Mouse (Mus musculus) heart, postnatal 0 days (tissue): ENCODE measurements around the gene Il4. TPM values are rescaled to one million over a fixed set of nuclear protein-coding genes. Genes with fewer than 3 reads are reported as not detected.

Experiments used
- ATAC-seq: fragments of 200-750 bp; cut with Nextera tagmentation; 2 replicates; pipeline ENCODE4 v1.8.0; 2017; ENCODE audit warnings: low read depth, moderate number of reproducible peaks, moderate library complexity; ENCODE audit not compliant: insufficient read depth
- DNase-seq: peaks from one replicate; pipeline ENCODE4 v3.0.0-alpha.2; 2016; ENCODE audit warnings: low spot score
- H3K27ac ChIP-seq: fragments of 300-500 bp; sonication (generic); 2 replicates; pipeline ENCODE4 v1.5.1; 2014; ENCODE audit warnings: low read depth, mild to moderate bottlenecking
- H3K27me3 ChIP-seq: fragments of 300-500 bp; sonication (generic); 2 replicates; pipeline ENCODE4 v1.6.1; 2014; ENCODE audit warnings: low read length, mixed read lengths; ENCODE audit not compliant: control insufficient read depth, insufficient read depth
- H3K36me3 ChIP-seq: fragments of 300-500 bp; sonication (generic); replicated peaks from 2 replicates; pipeline ENCODE4 v1.6.1; 2014; ENCODE audit warnings: low read length, mixed read lengths; ENCODE audit not compliant: control insufficient read depth, insufficient read depth
- H3K4me1 ChIP-seq: fragments of 300-500 bp; sonication (generic); 2 replicates; pipeline ENCODE4 v1.6.1; 2014; ENCODE audit warnings: antibody characterized with exemption; ENCODE audit not compliant: control insufficient read depth, insufficient read depth
- H3K4me2 ChIP-seq: fragments of 300-500 bp; sonication (generic); 2 replicates; pipeline ENCODE4 v1.6.1; 2014; ENCODE audit warnings: low read depth, mild to moderate bottlenecking, low read length, moderate library complexity
- H3K4me3 ChIP-seq: fragments of 300-500 bp; sonication (generic); 2 replicates; pipeline ENCODE4 v1.5.1; 2014; ENCODE audit warnings: low read depth, low read length
- H3K9ac ChIP-seq: fragments of 300-500 bp; sonication (generic); replicated peaks from 2 replicates; pipeline ENCODE4 v1.6.1; 2014; ENCODE audit warnings: low read depth, low read length, mixed read lengths
- H3K9me3 ChIP-seq: fragments of 300-500 bp; sonication (generic); replicated peaks from 2 replicates; pipeline ENCODE4 v1.6.1; 2016; ENCODE audit warnings: low read length; ENCODE audit not compliant: control insufficient read depth
- CTCF ChIP-seq: IDR thresholded peaks from 2 replicates; pipeline ENCODE4 v1.5.1; 2016; ENCODE audit warnings: antibody characterized with exemption, control low read depth, low read depth
- EP300 ChIP-seq: IDR thresholded peaks from 2 replicates; pipeline ENCODE4 v1.6.1; 2016; ENCODE audit warnings: antibody characterized with exemption, low read depth
- WGBS: fragments of 180-500 bp; shearing (Covaris S2); extraction: QIAGEN DNeasy Blood & Tissue Kit; methylation state at CpG from one replicate; pipeline ENCODE4 v1.1.7; 2014; 5-methylcytosine and 5-hydroxymethylcytosine counted together
- polyA plus RNA-seq: library from polyadenylated mRNA; unstranded; fragments of >200 nt; fragmentation: Nextera tagmentation; extraction: Ambion mirVana; gene quantifications from 2 replicates; pipeline ENCODE4 v1.2.1, GENCODE M21; 2015
- total RNA-seq: library from RNA; depleted of rRNA; stranded (reverse); fragments of >200 nt; gene quantifications from 2 replicates; pipeline ENCODE4 v1.2.3, GENCODE M21; 2014; ENCODE audit warnings: low replicate concordance

Il4 gene
- total and polyA plus RNA-seq, 2 experiments from 2014 or later, result not detected

- 53% methylated on average over 9 of the region's 9 CpGs for WGBS
- no peak for DNase-seq
These were observed 38.2 kb upstream of the Il4 start for GRCm38 (mm10) chr11:53656558-53657202.

GRCm38 (mm10) chr11:53655043-53655442 lies 36.6 kb upstream of the Il4 start:
- H3K27ac ChIP-seq, result no peak overlapping the region
- H3K9ac ChIP-seq, result 0 out of 2 replicates have a peak overlapping the region, but pooled peaks have one; percentile 4
- peaks cover 36% of the 10 kb centered on the region for H3K36me3 ChIP-seq
- no peaks in the 10 kb centered on the region for H3K9me3 ChIP-seq
- no peaks in the 10 kb centered on the region for H3K27me3 ChIP-seq
- WGBS, result 8% methylated on average over 5 of the region's 5 CpGs
- peak; percentile 77 for DNase-seq
- no peak overlapping the region; the same call in 1 of the 2 replicates for H3K4me2 ChIP-seq
- TF ChIP-seq EP300, result no peak
- no peak for TF ChIP-seq CTCF
- peaks cover 21% of the 10 kb centered on the region for H3K4me1 ChIP-seq
- H3K4me3 ChIP-seq, result no peak overlapping the region
- peak; percentile 93 for ATAC-seq

More at GRCm38 (mm10) chr11:53656558-53657202, 38.2 kb upstream of the Il4 start:
- peaks cover 21% of the 10 kb centered on the region for H3K4me1 ChIP-seq
- peaks cover 24% of the 10 kb centered on the region for H3K36me3 ChIP-seq
- no peak overlapping the region for H3K4me3 ChIP-seq
- H3K27ac ChIP-seq, result peak overlapping the region; percentile 4; the same call in 1 of the 2 replicates
- no peak overlapping the region for H3K9ac ChIP-seq
- ATAC-seq, result no peak
- H3K9me3 ChIP-seq, result no peaks in the 10 kb centered on the region
- no peak overlapping the region for H3K4me2 ChIP-seq
- H3K27me3 ChIP-seq, result no peaks in the 10 kb centered on the region
- TF ChIP-seq CTCF (no peak), EP300 (no peak)

- TF ChIP-seq CTCF, result no peak
- TF ChIP-seq EP300, result no peak
- Histone ChIP-seq H3K27me3 (no peaks in the 10 kb centered on the region), H3K9ac (no peak overlapping the region), H3K4me1 (peaks cover 21% of the 10 kb centered on the region), H3K4me2 (no peak overlapping the region), H3K4me3 (no peak overlapping the region), H3K27ac (no peak overlapping the region), H3K36me3 (peaks cover 41% of the 10 kb centered on the region), H3K9me3 (no peaks in the 10 kb centered on the region)
- 78% methylated on average over 2 of the region's 2 CpGs for WGBS
- ATAC-seq (no peak), DNase-seq (no peak)
These were observed 34.0 kb upstream of the Il4 start for GRCm38 (mm10) chr11:53652427-53652826.

- Histone ChIP-seq H3K4me3 (no peak overlapping the region), H3K4me2 (no peak overlapping the region), H3K27me3 (no peaks in the 10 kb centered on the region), H3K36me3 (peaks cover 41% of the 10 kb centered on the region), H3K27ac (no peak overlapping the region), H3K9me3 (no peaks in the 10 kb centered on the region), H3K4me1 (peaks cover 12% of the 10 kb centered on the region), H3K9ac (no peak overlapping the region)
- ATAC-seq (no peak), DNase-seq (no peak)
- WGBS, result 77% methylated on average over 4 of the region's 4 CpGs
- TF ChIP-seq EP300 (no peak), CTCF (no peak)
These were observed 33.0 kb upstream of the Il4 start for GRCm38 (mm10) chr11:53651441-53651840.

- H3K9ac ChIP-seq, result no peak overlapping the region
- H3K4me3 ChIP-seq, result no peak overlapping the region
- no peak overlapping the region for H3K4me2 ChIP-seq
- H3K27me3 ChIP-seq, result no peaks in the 10 kb centered on the region
- no peak for TF ChIP-seq CTCF
- TF ChIP-seq EP300, result no peak
- H3K36me3 ChIP-seq, result no peaks in the 10 kb centered on the region
- no peaks in the 10 kb centered on the region for H3K9me3 ChIP-seq
- DNase-seq (no peak), ATAC-seq (no peak)
- no peaks in the 10 kb centered on the region for H3K4me1 ChIP-seq
- H3K27ac ChIP-seq, result no peak overlapping the region
- 81% methylated on average over 5 of the region's 5 CpGs for WGBS
These were observed 25.5 kb upstream of the Il4 start for GRCm38 (mm10) chr11:53644017-53644416.
